Mouse (Mus musculus) layer of hippocampus, postnatal 36 days (tissue): ENCODE results near the gene Trf. TPM values are rescaled to one million over a fixed set of nuclear protein-coding genes. Genes with fewer than 3 reads are reported as not detected.

ENCODE experiments used
- total RNA-seq, 2 experiments: library from RNA; stranded (reverse); gene quantifications; 2 replicates each; pipeline ENCODE4 v1.2.3; 2021

Trf gene
- total RNA-seq, 2 experiments from 2014 or later = 202 to 231 TPM

Other genes starting within 250 kb of the Trf start
- 1 to 10 TPM; 2.0 to 2.5 TPM for gene Slco2a1, start 241.7 kb downstream of the Trf start, total RNA-seq
- 100 to 1,000 TPM; 439 to 461 TPM for gene Rab6b, start 118.7 kb downstream of the Trf start, total RNA-seq
- 10 to 100 TPM; 21.0 to 22.3 TPM for gene Srprb, start 28.3 kb downstream of the Trf start, total RNA-seq
- 10 to 100 TPM; 11.1 to 11.3 TPM for gene Gm20425, start 137 bp downstream of the Trf start, total RNA-seq
- under 1 TPM in 1 of 2 experiments, not detected in 1; 0.15 TPM for gene 1300017J02Rik, start 74.6 kb upstream of the Trf start, total RNA-seq
- 10 to 100 TPM; 20.2 to 21.0 TPM for gene Topbp1, start 74.8 kb upstream of the Trf start, total RNA-seq
- 10 to 100 TPM; 71.5 to 73.2 TPM for gene Cdv3, start 135.4 kb upstream of the Trf start, total RNA-seq
- gene Bfsp2, start 250.0 kb upstream of the Trf start, total RNA-seq = 1 to 10 TPM; 5.0 to 6.0 TPM